Mouse (Mus musculus) intestine, embryonic 15.5 days (tissue): Measurements from ENCODE around the gene Fars2. TPM values are rescaled to one million over a fixed set of nuclear protein-coding genes. Genes with fewer than 3 reads are reported as not detected.

Experiments
- ATAC-seq: fragments of 200-750 bp; cut with Nextera tagmentation; 2 replicates; pipeline ENCODE4 v1.8.0; 2017; ENCODE audit warnings: moderate TSS enrichment, moderate library complexity
- H3K27ac ChIP-seq: fragments of 300-500 bp; sonication (generic); 2 replicates; pipeline ENCODE4 v1.5.1; 2015; ENCODE audit warnings: mild to moderate bottlenecking, inconsistent platforms
- H3K27me3 ChIP-seq: fragments of 300-500 bp; sonication (generic); replicated peaks from 2 replicates; pipeline ENCODE4 v1.6.1; 2015; ENCODE audit warnings: inconsistent platforms
- H3K36me3 ChIP-seq: fragments of 300-500 bp; sonication (generic); 2 replicates; pipeline ENCODE4 v1.6.1; 2015; ENCODE audit warnings: inconsistent platforms
- H3K4me1 ChIP-seq: fragments of 300-500 bp; sonication (generic); replicated peaks from 2 replicates; pipeline ENCODE4 v1.6.1; 2015; ENCODE audit warnings: inconsistent platforms
- H3K4me2 ChIP-seq: fragments of 300-500 bp; sonication (generic); replicated peaks from 2 replicates; pipeline ENCODE4 v1.6.1; 2015; ENCODE audit warnings: mild to moderate bottlenecking, inconsistent platforms
- H3K4me3 ChIP-seq: fragments of 300-500 bp; sonication (generic); replicated peaks from 2 replicates; pipeline ENCODE4 v1.5.1; 2015; ENCODE audit warnings: inconsistent platforms
- H3K9ac ChIP-seq: fragments of 300-500 bp; sonication (generic); 2 replicates; pipeline ENCODE4 v1.6.1; 2015; ENCODE audit warnings: inconsistent platforms
- H3K9me3 ChIP-seq: fragments of 300-500 bp; sonication (generic); 2 replicates; pipeline ENCODE4 v1.6.1; 2016; ENCODE audit warnings: inconsistent platforms
- WGBS: fragments of 180-500 bp; shearing (Covaris S2); methylation state at CpG from one replicate; pipeline ENCODE4 v1.1.7; 2015; 5-methylcytosine and 5-hydroxymethylcytosine counted together
- polyA plus RNA-seq: library from polyadenylated mRNA; unstranded; fragments of >200 nt; fragmentation: Nextera tagmentation; extraction: Ambion mirVana; gene quantifications from 2 replicates; pipeline ENCODE4 v1.2.1, GENCODE M21; 2015

Gene Fars2
- polyA plus RNA-seq, 1 experiment from 2014 or later: 41.8 TPM

DNA sequence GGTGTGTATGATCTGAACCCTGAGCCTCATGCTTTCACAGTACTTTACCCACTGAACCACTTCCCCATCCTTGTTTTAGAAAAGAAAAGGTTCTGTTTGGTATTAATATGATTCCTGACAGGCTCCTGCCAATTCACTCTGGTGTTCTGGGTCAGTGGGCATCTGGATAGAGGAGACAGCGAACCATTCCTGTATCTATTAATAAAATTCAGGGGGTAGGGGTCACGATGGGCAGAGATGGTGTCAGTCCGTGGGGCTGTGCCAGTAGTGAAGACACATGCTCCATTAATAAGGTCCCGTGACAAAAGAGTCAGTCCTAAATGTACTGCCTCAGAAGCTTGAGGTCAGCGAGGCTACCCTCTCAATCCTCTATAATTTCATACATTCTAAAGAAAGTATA, 4.0 kb upstream of the Fars2 start:
- no peaks in the 10 kb centered on the region for H3K27me3 ChIP-seq
- H3K27ac ChIP-seq: no peak overlapping the region
- H3K4me1 ChIP-seq: 0 out of 2 replicates have a peak, but pooled peaks cover 4% of the 10 kb centered on the region
- 86% methylated on average over 5 of the region's 5 CpGs for WGBS
- no peak for ATAC-seq
- no peak overlapping the region for H3K9ac ChIP-seq
- no peak overlapping the region for H3K4me2 ChIP-seq
- no peak overlapping the region for H3K4me3 ChIP-seq
- H3K9me3 ChIP-seq: no peaks in the 10 kb centered on the region
- H3K36me3 ChIP-seq: no peaks in the 10 kb centered on the region

DNA sequence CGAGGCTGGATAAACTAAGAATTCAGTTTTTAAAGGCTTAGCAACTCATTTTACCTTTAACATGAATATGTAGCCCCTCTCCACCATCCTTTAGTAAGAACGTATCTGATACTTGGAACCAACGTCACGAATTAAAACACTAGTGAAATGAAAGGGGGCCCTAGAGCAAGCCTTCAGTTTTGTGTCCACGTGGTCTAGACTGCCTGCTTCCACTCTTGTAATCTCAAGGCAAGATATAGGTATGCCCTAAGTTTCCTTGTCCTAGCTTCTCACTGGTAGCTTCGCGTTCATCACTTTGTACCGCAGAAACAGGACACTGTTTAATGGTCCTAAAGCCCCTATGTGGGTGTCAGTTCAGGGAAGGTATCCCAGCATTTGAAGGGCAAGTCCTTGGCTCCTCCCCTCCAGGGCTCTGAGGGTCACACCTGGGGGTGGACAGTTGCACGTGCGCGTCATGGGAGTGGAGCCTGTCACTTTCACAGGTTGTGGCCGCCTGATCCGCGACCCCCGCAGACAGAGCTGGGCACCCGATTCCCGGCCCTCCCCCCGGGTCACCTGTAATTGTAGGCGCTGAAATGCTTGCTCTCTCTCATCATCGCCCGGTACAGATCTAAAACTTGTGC, 581 bp upstream of the Fars2 start:
- H3K36me3 ChIP-seq: no peaks in the 10 kb centered on the region
- H3K4me1 ChIP-seq: 0 out of 2 replicates have a peak, but pooled peaks cover 4% of the 10 kb centered on the region
- peak overlapping the region; percentile 94; the same call in 1 of the 2 replicates for H3K27ac ChIP-seq
- 7% methylated on average over 21 of the region's 21 CpGs for WGBS
- H3K4me3 ChIP-seq: peak overlapping the region; percentile 75
- ATAC-seq: peak; percentile 41
- peak overlapping the region; percentile 63 for H3K9ac ChIP-seq
- no peaks in the 10 kb centered on the region for H3K27me3 ChIP-seq
- H3K4me2 ChIP-seq: peak overlapping the region; percentile 86
- no peaks in the 10 kb centered on the region for H3K9me3 ChIP-seq

DNA sequence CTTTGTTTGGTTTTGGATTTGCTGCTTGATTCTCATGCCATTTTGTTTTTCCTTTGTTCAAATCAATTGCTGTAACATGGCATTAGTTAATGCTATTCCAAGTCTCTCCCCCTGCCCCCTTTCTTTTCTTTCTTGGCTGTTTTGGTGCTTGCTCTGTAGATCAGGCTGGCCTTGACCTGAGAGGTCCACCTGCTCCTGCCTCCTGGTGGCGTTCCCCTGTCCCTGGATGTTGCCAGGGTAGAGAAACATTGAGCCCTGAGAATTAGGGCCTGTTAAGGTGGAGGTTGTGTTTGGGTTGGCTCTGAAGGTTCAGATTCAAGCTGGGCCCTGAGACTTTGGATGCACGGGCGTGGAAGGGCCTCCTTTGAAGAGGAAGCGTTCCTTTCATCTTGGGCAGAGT, 2.5 kb downstream of the Fars2 start:
- Histone ChIP-seq H3K9me3 (no peaks in the 10 kb centered on the region), H3K4me2 (no peak overlapping the region), H3K27ac (no peak overlapping the region), H3K9ac (no peak overlapping the region), H3K27me3 (no peaks in the 10 kb centered on the region), H3K4me1 (0 out of 2 replicates have a peak, but pooled peaks cover 4% of the 10 kb centered on the region), H3K36me3 (no peaks in the 10 kb centered on the region), H3K4me3 (no peak overlapping the region)
- no peak for ATAC-seq
- WGBS: 74% methylated on average over 4 of the region's 4 CpGs

DNA sequence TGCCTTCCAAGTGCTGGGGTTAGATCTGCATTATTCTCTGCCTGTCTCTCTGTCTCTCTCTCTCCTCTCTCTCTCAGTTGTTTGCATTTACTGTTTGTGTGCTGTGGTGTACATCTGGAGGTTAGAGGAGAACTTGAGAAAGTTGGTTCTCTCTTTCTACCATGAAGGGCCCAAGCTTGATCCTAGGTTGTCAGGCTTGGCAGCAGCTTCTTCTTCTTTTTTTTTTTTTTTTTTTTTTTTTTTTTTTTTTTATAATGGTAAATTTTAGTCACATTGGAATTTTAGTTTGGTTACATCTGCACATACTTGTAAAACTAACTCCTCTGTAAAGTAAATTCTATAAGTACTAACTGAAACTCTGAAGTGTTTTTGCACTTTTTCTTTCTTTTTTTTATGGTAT, 3.4 kb downstream of the Fars2 start:
- H3K27me3 ChIP-seq: no peaks in the 10 kb centered on the region
- H3K9ac ChIP-seq: no peak overlapping the region
- 0 out of 2 replicates have a peak, but pooled peaks cover 4% of the 10 kb centered on the region for H3K4me1 ChIP-seq
- no peaks in the 10 kb centered on the region for H3K36me3 ChIP-seq
- no peak overlapping the region for H3K4me3 ChIP-seq
- ATAC-seq: no peak
- H3K27ac ChIP-seq: no peak overlapping the region
- H3K4me2 ChIP-seq: no peak overlapping the region
- no peaks in the 10 kb centered on the region for H3K9me3 ChIP-seq

DNA sequence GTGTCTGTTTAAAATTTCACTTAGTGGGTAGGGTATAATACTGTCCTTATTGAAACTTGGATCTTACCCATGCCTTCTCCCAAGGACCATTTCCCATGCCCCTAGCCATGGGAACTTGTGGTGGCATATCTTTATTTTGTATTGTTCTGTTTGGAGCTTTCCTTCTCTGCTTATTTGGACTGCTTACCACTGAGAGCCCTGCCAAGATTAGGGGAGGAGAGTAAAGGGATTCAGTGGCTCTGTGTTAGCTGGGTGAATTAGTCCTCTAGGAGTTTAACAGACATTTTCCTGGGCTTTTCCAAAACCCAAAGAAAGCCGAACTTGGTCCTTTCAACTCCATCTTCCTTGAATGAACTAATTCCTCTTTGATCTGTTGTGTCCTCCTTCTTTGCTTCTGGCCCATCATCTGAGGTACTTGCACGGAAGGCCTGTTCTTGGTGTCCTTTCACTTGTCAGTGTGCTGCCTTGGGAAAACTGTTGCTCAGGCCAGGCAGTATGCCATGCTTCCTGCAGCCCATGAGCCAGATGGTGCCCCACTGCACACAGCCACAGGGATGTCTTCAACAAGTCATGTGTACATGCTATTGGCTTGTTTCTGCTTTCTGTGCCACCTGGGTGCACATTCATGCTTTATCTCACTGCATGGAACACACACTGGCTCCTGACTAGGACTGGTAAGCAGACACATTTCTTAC, 12.3 kb downstream of the Fars2 start:
- Histone ChIP-seq H3K4me3 (no peak overlapping the region), H3K27ac (no peak overlapping the region)

DNA sequence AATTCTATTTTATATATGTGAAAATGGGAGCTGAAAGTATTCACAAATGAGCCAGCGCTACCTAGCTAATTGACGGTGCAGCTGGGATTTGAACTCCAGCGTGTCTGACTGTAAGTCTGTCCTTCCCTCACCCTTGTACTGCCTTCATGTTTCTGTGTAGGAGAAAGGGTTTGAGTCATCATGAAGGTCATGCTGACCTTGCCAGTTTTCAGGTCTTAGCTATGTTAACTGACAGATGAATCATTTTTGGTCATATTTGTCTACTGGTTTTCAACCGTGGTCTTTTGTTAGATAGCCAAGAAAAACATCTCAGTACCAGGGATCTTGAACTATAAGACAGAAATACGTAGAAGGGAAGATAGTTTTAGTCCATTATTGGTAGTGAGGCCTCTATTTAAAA, 14.2 kb downstream of the Fars2 start:
- Histone ChIP-seq H3K4me3 (no peak overlapping the region), H3K27me3 (no peaks in the 10 kb centered on the region), H3K36me3 (no peaks in the 10 kb centered on the region), H3K27ac (no peak overlapping the region), H3K9me3 (no peaks in the 10 kb centered on the region), H3K9ac (no peak overlapping the region), H3K4me2 (no peak overlapping the region), H3K4me1 (no peaks in the 10 kb centered on the region)
- ATAC-seq: no peak
- WGBS: 93% methylated on average over 5 of the region's 5 CpGs

More for the DNA sequence above, 12.3 kb downstream of the Fars2 start:
- 89% methylated on average over 2 of the region's 2 CpGs for WGBS
- H3K36me3 ChIP-seq: no peaks in the 10 kb centered on the region
- no peak overlapping the region for H3K4me2 ChIP-seq
- ATAC-seq: no peak
- H3K9ac ChIP-seq: no peak overlapping the region
- H3K9me3 ChIP-seq: no peaks in the 10 kb centered on the region
- no peaks in the 10 kb centered on the region for H3K4me1 ChIP-seq
- no peaks in the 10 kb centered on the region for H3K27me3 ChIP-seq

DNA sequence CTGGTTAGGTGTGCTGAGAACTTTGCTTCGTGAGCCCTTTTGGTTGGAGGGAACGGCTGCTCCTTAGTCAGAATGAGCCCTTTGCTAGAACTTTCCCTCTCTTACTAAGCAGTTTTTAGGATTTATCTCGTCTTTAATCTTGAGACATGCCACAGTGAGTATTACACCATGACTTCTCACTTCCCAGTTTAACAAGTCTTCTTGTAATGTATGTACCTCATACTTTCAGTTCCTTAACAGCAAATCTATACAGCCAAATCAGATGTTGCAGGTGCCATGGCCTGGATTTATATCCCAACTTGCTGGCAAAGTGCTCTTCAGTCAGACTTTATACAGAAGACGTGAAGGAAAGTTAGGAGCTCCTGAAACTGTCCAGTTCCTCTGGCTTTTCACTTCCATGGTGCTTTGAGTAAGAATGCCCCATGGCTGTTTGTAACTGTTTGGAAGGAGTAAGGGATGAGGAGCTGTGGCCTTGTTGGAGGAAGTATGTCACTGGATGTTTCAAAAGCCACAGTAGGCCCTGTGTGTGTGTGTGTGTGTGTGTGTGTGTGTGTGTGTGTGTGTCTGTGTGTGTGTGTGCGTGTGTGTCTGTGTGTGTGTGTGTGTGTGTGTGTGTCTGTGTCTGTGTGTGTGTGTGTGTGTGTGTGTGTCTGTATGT, 14.9 kb downstream of the Fars2 start:
- Histone ChIP-seq H3K4me3 (no peak overlapping the region), H3K9ac (no peak overlapping the region)
- ATAC-seq: no peak

DNA sequence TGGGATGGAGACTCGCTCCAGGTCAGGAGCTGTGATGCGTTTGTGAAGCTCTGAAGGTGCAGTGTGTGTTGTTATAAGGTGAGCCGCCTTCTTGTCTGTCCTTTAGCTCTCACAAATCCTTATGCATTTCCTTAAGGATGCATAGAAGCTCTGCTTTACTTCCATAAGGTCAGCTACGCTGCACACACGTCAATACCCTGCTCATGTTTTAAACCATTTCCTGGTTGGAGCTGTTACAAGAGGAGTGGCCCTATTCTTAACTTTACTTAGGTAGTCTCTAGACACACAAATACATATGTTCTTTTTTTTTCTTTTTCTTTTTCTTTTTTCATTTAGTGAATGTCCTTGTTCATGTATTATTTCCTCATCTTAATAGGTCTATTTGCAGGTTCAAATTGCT, 22.5 kb downstream of the Fars2 start:
- no peaks in the 10 kb centered on the region for H3K9me3 ChIP-seq
- no peak overlapping the region for H3K27ac ChIP-seq

More for the DNA sequence above, 14.9 kb downstream of the Fars2 start:
- WGBS: 87% methylated on average over 4 of the region's 5 CpGs
- H3K9me3 ChIP-seq: no peaks in the 10 kb centered on the region
- H3K4me2 ChIP-seq: no peak overlapping the region
- H3K27ac ChIP-seq: no peak overlapping the region
- no peaks in the 10 kb centered on the region for H3K4me1 ChIP-seq
- no peaks in the 10 kb centered on the region for H3K36me3 ChIP-seq
- no peaks in the 10 kb centered on the region for H3K27me3 ChIP-seq

DNA sequence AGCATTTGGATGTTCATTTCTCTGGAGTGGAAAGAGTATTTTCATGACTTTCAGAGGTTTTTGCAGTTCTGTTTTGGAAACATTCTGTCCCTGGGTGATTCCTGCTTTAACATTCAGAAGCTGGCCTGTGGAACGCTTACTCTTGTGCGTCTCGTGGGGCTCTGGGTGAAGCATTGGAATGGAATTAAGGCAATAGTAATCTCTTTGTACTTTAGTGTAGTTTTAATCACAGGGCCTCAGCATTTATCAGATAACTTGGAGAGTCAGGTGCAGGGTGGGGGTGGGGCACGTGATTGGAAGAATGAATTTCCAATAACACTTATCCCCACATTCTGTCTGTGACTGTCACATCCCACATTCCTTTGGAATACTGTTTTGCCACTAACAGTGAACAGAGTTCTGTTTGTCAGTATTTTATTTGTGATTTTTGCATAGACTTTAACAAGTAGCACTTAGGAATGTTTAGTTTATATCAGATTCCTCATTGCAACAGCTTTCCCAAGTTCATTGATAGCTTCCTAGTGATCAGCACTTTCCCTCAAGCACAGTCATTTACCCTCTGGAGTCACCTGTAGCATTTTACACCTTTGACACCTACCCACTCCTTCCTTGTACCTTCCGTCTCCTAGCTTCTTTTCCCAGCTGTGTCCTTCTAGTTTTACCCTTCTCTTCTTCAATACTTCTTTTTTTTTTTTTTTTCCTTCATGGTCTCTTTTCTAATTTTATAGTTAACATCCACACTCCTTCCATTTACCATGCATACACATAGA, 23.2 kb downstream of the Fars2 start:
- Histone ChIP-seq H3K27me3 (no peaks in the 10 kb centered on the region), H3K36me3 (no peaks in the 10 kb centered on the region), H3K27ac (no peak overlapping the region), H3K4me3 (no peak overlapping the region), H3K9me3 (no peaks in the 10 kb centered on the region), H3K4me1 (peaks cover 2% of the 10 kb centered on the region; the same call in 1 of the 2 replicates), H3K4me2 (no peak overlapping the region), H3K9ac (no peak overlapping the region)
- peak; percentile 59 for ATAC-seq
- 68% methylated on average over 5 of the region's 5 CpGs for WGBS

More for the DNA sequence above, 22.5 kb downstream of the Fars2 start:
- WGBS: 70% methylated on average over 5 of the region's 5 CpGs
- H3K4me3 ChIP-seq: no peak overlapping the region
- H3K36me3 ChIP-seq: no peaks in the 10 kb centered on the region
- no peak overlapping the region for H3K4me2 ChIP-seq
- H3K27me3 ChIP-seq: no peaks in the 10 kb centered on the region
- peaks cover 2% of the 10 kb centered on the region; the same call in 1 of the 2 replicates for H3K4me1 ChIP-seq
- ATAC-seq: peak; percentile 41; the same call in 1 of the 2 replicates
- no peak overlapping the region for H3K9ac ChIP-seq

DNA sequence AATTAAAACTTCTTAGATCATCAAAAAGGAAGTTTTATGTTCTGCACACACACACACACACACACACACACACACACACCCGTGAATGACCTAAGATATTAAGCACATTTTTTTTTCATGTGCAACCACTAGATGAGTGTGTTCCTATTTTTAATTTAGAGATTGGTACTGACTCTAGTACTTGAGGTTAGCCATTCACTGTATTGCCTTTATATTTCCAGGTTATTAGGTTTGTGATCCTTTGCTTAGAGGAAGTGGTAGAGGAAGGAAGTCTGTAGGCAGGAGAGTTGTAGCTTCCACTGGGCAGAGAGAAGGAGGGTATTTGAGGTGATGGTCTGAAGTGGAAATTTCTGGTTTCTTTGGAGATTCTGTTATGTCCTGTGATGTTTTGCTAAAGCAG, 28.4 kb downstream of the Fars2 start:
- H3K4me1 ChIP-seq: 0 out of 2 replicates have a peak, but pooled peaks cover 6% of the 10 kb centered on the region
- no peak for ATAC-seq
- no peak overlapping the region for H3K27ac ChIP-seq
- H3K9ac ChIP-seq: no peak overlapping the region
- H3K36me3 ChIP-seq: no peaks in the 10 kb centered on the region
- WGBS: 75% methylated on average over 1 of the region's 1 CpGs
- H3K9me3 ChIP-seq: no peaks in the 10 kb centered on the region
- H3K27me3 ChIP-seq: no peaks in the 10 kb centered on the region
- H3K4me3 ChIP-seq: no peak overlapping the region
- no peak overlapping the region for H3K4me2 ChIP-seq

DNA sequence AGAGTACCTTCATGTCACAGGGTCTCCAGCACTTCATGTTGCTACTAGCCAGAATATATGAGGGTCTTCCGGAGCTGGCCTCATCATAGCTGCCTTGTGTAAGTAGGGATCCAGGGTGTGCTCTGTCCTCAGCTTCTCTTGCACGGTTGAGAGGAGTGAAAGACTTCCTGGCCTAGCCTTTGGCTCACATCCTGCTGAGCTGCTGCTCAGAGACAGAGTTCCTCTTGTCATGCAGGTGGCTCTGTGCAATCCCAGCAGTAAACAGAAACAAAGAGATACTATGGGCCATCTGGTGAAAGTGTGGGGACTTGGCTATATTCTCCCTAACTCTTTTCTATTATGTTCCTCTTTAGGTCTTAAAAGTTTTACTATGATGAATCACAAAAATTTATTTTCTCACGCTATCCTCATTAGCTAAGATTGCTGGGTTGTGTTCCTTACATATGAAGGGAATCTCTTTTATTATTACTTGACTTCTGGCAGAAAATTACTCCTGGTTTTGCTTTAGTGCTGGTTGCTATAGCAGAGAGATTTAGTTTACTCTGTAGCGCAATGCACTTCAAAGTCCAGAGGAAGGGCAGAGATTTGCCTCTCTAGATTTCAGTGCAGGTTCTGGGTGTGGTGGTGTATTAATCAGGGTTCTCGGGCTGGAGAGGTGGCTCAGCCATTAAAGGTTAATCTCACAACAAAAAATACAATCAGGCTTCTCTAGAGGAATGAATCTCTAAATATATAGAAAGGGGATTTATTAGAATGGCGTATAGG, 32.1 kb downstream of the Fars2 start:
- peak overlapping the region; percentile 19; the same call in 1 of the 2 replicates for H3K27ac ChIP-seq
- H3K4me1 ChIP-seq: 0 out of 2 replicates have a peak, but pooled peaks cover 6% of the 10 kb centered on the region
- 44% methylated on average over 6 of the region's 6 CpGs for WGBS
- peak; percentile 90 for ATAC-seq
- no peaks in the 10 kb centered on the region for H3K9me3 ChIP-seq
- no peaks in the 10 kb centered on the region for H3K27me3 ChIP-seq
- H3K36me3 ChIP-seq: no peaks in the 10 kb centered on the region
- no peak overlapping the region for H3K4me2 ChIP-seq
- H3K4me3 ChIP-seq: no peak overlapping the region
- H3K9ac ChIP-seq: no peak overlapping the region
